Mouse (Mus musculus): ENCODE data around the gene Samd4b.

Samd4b gene

GRCm38 (mm10) chr7:28354596-28354995, 243.3 kb downstream of the Samd4b start:
- 91% methylated on average over 3 of the region's 3 CpGs for WGBS

GRCm38 (mm10) chr7:28354113-28354581, 243.8 kb downstream of the Samd4b start:
- WGBS = 87% methylated on average over 3 of the region's 3 CpGs

DNA sequence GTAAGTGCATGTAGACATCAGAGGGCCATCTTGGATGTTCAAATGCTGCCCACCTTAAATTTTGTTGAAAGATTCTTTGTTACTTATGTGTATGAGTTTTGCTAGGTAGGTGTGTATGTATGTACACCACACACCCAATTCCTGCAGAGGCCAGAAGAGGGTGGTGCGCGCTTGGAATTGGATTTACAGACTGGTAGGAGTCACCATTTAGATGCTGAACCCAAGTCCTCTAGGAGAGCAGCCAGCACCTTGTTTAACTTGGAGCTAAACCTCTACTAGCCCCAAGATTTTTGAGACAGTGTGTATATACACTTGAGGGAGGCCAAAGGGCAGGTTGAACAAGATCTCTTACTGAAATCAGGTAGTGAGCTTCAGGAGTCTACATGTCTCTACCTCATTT, 244.7 kb downstream of the Samd4b start:
- WGBS = 88% methylated on average over 2 of the region's 2 CpGs

- 26% methylated on average over 4 of the region's 4 CpGs for WGBS
These were observed 246.2 kb downstream of the Samd4b start for GRCm38 (mm10) chr7:28351676-28352191.

GRCm38 (mm10) chr7:28350155-28350883, 247.6 kb downstream of the Samd4b start, which contains the start of gene Rps16:
Gene Rps16 (plus strand): TSS chr7:28350652.
- under 1% methylated on average over 48 of the region's 50 CpGs for WGBS

Measured in cerebral cortex, adult 2 months (tissue).